Mouse (Mus musculus): Measurements from ENCODE around the gene Map2k7.

DNA sequence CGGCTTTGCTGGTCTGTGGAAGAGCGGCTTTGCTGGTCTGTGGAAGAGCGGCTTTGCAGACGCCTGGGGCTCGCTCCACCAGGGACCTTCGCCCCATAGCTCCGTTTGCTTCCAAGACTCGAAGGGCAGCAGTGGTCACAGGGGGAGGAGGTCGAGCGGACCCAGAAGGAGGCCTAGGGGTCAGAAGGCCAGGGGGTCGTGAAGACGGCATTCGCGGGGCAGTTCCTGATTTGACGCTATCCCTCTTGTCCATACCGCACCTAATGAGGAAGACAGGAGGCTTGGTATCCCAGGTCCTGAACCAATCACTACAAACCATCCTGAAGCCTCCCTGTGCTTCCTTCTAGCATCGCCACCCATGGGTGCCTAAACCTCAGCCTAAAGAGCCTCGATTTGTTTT lies 22.2 kb upstream of the Map2k7 start:
- no peak for TF ChIP-seq CTCF (IDR thresholded peaks at IDR 0.05; ENCODE audit: borderline replicate concordance, insufficient read depth, low read depth, low read length)
- no peak for TF ChIP-seq POLR2A (IDR thresholded peaks at IDR 0.05; ENCODE audit: borderline replicate concordance, insufficient read depth, low read length)

Data from cerebellum, adult 2 months (tissue).